Mouse (Mus musculus): Measurements from ENCODE around the gene Olfr1337. TPM values are rescaled to one million over a fixed set of nuclear protein-coding genes. Genes with fewer than 3 reads are reported as not detected.

The Olfr1337 gene
- polyA plus RNA-seq, 1 experiment from 2014 or later, result not detected

Other genes starting within 250 kb of the Olfr1337 start
- 8.0 and 8.9 TPM in 2 replicates for gene Tmem125, start 238.5 kb downstream of the Olfr1337 start, polyA plus RNA-seq (2015; fragmentation: Nextera tagmentation; extraction: Ambion mirVana)
- 0.10 and 0.19 TPM in 2 replicates for gene Cfap57, start 161.8 kb downstream of the Olfr1337 start, polyA plus RNA-seq (2015; fragmentation: Nextera tagmentation; extraction: Ambion mirVana)
- gene Ebna1bp2, start 161.8 kb downstream of the Olfr1337 start, polyA plus RNA-seq (2015; fragmentation: Nextera tagmentation; extraction: Ambion mirVana), result 133 and 137 TPM in 2 replicates
- not detected in 2 replicates for gene Olfr62, start 123.6 kb downstream of the Olfr1337 start, polyA plus RNA-seq (2015; fragmentation: Nextera tagmentation; extraction: Ambion mirVana)
- gene Olfr1342, start 89.8 kb downstream of the Olfr1337 start, polyA plus RNA-seq (2015; fragmentation: Nextera tagmentation; extraction: Ambion mirVana), result 0.09 and 0.15 TPM in 2 replicates
- gene Olfr1341, start 79.1 kb downstream of the Olfr1337 start, polyA plus RNA-seq (2015; fragmentation: Nextera tagmentation; extraction: Ambion mirVana), result not detected in 2 replicates
- gene Olfr1340, start 62.4 kb downstream of the Olfr1337 start, polyA plus RNA-seq (2015; fragmentation: Nextera tagmentation; extraction: Ambion mirVana), result not detected in 2 replicates
- gene Olfr1339, start 50.4 kb downstream of the Olfr1337 start, polyA plus RNA-seq (2015; fragmentation: Nextera tagmentation; extraction: Ambion mirVana), result not detected in 2 replicates
- gene Olfr1338, start 23.8 kb downstream of the Olfr1337 start, polyA plus RNA-seq (2015; fragmentation: Nextera tagmentation; extraction: Ambion mirVana), result not detected in 2 replicates
- gene Olfr1335, start 27.4 kb upstream of the Olfr1337 start, polyA plus RNA-seq (2015; fragmentation: Nextera tagmentation; extraction: Ambion mirVana), result not detected in 2 replicates
- not detected in 2 replicates for gene Olfr1333, start 53.7 kb upstream of the Olfr1337 start, polyA plus RNA-seq (2015; fragmentation: Nextera tagmentation; extraction: Ambion mirVana)
- not detected in 2 replicates for gene Olfr1331, start 82.1 kb upstream of the Olfr1337 start, polyA plus RNA-seq (2015; fragmentation: Nextera tagmentation; extraction: Ambion mirVana)
- not detected in 2 replicates for gene Olfr1330, start 106.0 kb upstream of the Olfr1337 start, polyA plus RNA-seq (2015; fragmentation: Nextera tagmentation; extraction: Ambion mirVana)
- gene Olfr1329, start 134.9 kb upstream of the Olfr1337 start, polyA plus RNA-seq (2015; fragmentation: Nextera tagmentation; extraction: Ambion mirVana), result not detected in 2 replicates
- not detected in 2 replicates for gene Olfr1328, start 156.0 kb upstream of the Olfr1337 start, polyA plus RNA-seq (2015; fragmentation: Nextera tagmentation; extraction: Ambion mirVana)
- gene Lao1, start 179.0 kb upstream of the Olfr1337 start, polyA plus RNA-seq (2015; fragmentation: Nextera tagmentation; extraction: Ambion mirVana), result not detected in 2 replicates

Data from kidney, embryonic 16.5 days (tissue).